Mouse (Mus musculus) retina, postnatal 7 days (tissue): ENCODE measurements around the gene Ogfod3.

ENCODE experiments used
- DNase-seq: peaks from one replicate; pipeline ENCODE4 v3.0.0-alpha.2; 2012; ENCODE audit warnings: low read depth, low spot score

Gene Ogfod3

DNA sequence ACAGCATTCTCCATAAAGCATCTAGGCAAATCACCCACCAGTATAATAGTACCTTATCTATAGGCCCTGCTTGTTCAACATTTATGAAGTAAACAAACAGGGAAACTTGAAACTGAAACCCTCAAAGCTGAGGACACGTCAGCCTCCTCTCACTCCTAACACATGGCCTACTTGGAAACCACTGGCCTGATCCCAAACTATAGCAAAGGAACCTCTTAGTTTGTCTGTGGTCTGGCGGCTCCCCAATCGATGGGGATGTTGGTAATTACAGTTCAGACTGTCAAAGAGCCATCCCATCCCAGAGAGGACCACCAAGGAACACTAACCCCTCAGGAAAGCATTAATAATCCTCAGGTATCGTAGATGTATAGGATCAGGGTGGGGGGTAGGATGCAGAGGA lies 4.7 kb downstream of the Ogfod3 start:
- no peak for DNase-seq

DNA sequence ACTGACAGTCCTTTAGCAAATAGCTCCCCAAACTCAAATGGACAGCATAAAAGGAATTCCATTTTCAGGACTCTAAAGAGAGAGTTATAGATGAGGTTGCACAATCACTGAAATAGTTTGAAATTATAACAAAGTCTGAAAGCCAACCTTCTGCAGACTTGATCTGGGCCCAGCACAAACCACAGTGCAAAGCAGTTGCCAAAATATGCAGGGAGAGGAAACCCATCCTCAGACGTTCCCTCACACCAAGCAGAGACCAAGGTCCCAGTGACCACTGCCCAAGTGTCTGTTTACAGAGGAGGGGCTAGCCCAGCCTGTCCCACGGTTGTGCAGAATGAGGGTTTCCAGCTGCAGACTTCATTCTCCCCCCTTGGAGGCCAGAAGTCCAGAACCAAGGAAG lies 5.9 kb downstream of the Ogfod3 start:
- no peak for DNase-seq

DNA sequence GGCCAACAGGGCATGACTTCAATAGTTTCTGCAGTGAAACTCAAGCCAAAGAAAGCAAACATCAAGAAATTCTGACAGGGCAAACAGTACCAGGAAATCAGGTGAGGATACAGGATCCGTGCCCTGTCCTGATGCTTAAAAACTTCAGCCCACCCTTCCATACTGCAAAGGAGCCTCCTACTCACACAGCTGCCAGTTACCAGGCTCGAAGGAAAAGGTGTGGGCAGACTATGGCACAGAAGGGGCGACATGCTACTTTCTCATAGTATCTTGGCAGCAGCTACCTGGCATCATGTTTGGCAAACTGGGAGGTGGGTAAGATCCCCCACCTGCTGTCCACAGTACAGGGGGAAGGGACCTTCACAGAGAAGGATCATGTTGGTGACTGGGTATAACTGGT lies 11.1 kb downstream of the Ogfod3 start:
- DNase-seq, result no peak

DNA sequence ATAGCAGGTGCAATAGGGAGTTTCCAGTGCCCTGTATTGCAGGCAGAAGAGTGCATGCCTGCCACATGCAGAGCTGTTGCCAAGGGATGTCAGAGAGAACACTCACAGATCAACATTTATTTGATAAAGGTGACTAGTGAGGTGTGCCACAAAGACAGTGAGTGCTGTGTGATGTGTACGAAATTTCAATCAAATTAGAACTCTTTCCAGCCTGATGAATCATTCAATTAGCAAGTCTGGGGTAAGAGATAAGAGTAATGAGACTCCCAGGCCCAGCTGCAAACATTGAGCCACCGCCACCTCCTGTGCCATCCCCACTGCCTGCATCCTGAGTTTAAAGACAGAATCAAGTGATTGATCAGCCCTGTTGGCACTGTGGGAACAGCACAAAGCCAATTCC lies 11.8 kb downstream of the Ogfod3 start:
- no peak for DNase-seq

DNA sequence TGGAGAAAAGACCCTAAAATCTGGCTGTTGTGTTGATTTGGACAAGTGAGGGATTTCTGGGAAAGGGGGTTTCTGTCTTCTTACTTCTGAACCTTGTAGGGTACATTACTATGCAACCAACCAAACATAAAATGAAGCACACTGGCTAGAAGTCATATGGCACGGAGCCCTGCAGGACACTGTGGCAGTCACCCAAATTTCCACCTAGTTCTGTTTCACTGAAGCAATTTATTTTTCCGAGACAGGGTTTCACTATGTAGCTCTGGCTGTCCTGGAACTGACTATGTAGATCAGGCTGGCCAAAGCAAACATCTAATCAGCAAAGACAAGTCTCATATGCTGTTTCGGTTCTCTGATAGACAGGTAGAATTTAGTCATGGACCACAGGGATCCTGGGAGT lies 14.8 kb downstream of the Ogfod3 start:
- DNase-seq, result no peak

DNA sequence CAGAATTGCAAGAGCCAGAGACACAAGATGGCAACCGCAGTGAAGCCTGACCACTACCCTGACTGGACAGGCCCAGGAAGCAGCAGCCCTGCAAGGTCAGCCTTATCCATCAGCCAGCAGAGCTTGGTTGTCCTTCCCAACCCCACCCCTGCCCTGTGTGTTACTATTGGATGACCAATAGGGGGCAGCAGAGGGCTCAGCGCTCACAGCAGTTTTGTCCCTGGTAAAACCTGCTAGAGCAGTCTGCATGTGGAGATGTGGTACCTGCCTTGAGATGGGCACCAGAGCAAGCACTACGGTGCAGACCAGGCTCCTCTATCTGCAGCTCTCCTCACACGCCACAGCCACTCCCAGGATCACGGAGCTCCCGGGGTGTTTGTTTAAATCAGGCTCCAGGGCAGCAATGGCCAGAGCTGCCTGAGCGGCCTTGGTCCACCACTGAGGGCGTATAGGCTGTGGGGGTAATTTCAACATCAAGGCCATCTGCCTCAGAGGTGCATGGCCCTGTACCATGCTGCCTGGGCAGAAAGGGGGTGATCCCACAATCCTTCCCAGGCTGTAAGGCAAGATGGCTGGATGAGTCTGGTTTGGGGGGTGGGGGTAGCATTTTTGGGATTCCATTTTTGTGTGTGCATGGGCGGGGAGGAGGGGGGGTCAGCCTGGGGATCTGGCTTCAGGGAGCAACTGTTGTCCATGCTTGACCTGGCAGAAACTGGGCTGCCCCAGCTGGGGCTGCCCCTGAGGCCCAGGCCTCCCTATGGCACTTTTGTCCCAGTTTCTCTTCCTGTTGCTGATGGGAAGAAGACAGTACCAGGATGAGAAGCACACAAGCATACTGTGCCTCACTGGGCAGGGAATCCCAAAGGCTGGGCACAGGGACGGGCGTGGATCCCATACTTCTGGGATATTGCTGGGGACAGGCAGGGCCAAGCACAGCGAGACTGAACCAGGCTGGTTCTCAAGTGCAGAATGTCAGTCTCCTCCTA lies 27.9 kb downstream of the Ogfod3 start:
- DNase-seq, result peak; percentile 54

DNA sequence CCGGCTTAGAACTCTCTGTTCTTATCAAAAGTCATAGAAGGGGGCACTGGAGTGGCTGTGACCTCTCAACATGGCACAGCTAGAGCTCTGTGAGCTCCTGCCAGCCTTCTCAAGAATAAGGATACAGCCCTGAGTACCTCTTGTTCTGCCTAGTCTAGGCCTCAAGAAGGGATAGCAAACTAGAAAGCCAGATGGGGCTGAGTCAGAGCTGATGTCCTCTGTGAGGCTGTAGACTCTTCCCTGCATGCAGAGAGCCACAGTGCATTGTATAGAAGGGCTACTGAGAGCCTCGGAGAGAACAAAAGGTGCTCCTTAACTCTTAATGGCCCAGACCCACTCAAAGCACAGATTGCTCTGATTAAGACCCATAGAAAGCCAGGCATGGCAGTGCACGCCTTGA lies 30.3 kb downstream of the Ogfod3 start:
- DNase-seq, result no peak

DNA sequence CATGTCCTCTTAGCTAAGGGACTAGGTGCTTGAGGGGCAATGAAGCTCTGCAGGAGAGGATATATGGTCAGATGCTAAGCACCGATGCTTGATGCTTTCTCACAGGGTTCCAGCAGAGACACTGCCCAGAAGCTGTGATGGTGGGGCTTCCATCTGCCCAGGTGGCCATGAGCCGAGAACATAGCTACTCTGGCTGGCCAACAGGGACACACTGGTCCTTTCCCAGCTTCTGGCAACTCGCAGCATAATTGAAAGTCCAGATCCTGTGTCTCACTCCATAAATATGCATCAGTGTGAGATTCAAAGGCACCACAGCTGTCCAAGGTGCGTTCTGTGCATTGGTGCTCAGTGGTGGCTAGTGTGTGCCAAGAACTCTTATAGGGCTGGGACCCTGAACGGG lies 31.3 kb downstream of the Ogfod3 start:
- DNase-seq, result no peak

DNA sequence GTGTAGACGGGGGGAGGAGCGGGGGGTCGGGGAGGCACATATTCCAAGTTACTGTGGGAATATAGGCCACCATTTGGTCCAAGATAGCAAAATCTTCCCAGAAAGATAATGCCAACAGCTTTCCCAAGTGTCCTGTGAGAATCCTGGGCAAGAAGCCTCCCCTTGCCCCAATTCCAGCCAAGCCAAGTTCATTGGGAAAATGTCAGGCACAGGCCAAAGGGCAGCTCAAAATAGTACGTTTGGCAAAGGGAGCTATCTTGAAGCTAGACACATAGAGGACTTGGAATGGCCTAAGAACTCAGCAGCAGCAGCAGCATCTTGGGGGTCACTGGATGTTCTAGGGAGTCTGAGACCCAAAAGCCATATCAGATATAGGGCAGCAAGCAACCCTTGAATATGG lies 40.8 kb downstream of the Ogfod3 start:
- DNase-seq, result no peak

DNA sequence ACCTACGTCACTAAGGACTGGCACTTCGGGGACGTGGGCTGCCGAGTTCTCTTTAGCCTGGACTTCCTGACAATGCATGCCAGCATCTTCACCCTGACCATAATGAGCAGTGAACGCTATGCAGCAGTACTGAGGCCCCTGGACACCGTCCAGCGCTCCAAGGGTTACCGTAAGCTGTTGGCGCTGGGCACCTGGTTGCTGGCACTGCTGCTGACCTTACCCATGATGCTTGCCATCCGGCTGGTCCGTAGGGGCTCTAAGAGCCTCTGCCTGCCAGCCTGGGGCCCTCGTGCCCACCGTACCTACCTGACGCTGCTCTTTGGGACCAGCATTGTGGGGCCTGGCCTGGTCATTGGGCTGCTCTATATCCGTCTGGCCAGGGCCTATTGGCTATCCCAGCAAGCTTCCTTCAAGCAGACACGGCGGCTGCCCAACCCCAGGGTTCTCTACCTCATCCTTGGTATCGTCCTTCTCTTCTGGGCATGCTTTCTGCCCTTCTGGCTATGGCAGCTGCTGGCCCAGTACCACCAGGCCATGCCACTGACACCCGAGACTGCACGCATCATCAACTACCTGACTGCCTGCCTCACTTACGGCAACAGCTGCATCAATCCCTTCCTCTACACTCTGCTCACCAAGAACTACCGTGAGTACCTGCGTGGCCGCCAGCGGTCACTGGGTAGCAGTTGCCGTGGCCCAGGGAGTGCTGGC lies 43.7 kb downstream of the Ogfod3 start:
- no peak for DNase-seq

DNA sequence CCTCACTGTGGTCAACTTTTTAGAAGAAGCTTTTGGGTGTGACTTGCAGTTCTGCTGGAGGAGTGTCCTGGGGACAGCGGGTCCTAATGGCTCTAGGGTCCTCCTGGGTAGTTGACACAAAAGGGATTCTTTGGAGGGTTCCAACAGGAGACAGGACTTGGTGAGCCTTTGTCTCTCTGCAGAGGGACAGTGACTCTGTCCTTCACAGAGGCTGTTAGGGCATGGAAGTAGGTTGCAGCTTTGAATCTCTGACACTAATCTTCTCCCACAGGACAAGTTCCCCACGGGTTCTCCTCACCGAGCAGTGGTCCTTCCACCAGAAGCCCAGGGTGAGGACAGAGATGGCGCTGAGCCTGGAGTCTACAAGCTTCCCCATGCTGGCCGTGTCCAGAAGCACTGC lies 44.5 kb downstream of the Ogfod3 start, which contains the start of gene Uts2r:
Gene Uts2r (plus strand): TSS at position 301 of the 400 bp plus-strand sequence.
- no peak for DNase-seq

DNA sequence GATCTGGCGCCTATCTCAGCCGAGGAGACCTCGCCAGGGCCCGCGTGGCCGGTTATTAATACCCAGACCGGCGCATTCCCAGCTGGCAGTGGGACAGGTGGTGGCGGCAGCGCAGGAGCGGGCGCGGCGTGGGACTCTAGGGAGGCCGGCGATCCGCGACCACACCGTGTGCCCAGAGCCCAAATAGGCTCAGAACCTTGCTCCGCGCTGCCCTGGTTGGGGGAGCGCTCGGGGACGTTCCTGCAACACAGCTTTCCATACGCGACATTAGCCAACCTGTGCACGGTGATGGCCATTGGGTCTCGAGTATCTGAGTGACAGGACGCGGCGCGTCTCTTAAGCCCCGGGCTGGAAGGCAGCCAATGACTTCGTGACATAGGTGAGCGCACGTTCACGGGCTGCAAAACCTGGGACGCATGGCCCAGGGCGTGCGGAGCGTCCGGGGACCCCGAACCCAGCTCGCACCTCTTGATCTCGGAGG lies 48.1 kb downstream of the Ogfod3 start:
- DNase-seq, result peak; percentile 43

DNA sequence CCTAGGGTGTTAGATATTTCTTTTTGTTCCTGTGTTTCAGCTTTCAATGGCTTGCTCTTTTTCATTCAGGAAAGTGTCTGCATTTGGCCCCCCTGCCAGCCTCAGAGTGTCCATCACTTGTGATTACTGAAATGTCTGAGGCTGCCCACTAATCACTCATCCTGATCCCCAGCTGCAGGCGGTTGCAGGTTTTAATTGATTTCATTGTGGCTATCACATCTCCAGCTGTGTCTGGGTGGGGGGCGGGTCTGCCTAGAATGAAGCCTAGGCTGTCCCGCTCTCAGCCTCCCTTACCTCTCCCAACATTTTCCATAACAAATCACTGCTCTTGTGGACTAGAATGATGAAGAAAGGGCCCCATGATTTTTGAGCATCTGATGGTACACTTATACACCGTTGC lies 50.3 kb downstream of the Ogfod3 start:
- DNase-seq, result no peak

DNA sequence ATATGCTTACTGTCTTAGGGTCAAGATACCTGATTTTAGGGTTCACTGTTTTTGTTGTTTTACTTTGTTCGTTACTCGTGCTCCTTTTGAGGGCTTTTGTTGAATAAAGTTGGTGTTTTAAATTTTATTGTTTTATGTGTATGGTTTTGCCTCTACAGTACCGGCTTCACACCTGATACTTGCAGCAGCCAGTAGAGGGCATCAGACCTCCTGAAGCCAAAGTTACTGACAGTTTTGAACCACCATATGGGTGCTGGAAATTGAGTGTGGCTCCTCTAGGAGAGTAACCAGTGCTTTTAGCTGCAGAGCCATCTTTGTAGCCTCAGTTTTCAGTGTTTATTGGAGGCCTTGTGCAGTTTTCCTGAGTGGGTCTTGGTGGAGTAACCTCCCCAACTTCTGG lies 56.3 kb downstream of the Ogfod3 start:
- DNase-seq, result no peak

DNA sequence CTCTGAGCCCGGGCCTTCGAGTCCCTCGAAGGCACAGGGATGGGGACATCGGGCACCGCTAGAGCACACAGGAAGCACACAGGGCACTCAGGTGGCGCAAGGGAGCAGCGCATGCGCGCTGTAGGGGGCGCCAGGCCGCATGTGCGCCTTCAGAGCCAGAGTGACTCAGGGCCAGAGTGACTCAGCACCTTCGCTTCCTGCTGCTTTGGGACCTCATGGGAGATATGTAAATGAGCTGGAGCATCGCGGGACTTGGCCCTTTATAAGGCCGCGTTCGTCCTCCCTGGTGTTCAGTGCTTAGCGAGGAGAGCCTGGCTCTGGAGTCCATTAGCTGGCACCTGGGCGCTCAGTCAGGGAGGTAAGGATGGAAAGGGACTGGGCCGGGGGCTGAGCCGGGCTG lies 58.6 kb downstream of the Ogfod3 start, which contains the start of gene Tex19.1:
Gene Tex19.1 (plus strand): TSS at position 279 of the 400 bp plus-strand sequence.
- no peak for DNase-seq

DNA sequence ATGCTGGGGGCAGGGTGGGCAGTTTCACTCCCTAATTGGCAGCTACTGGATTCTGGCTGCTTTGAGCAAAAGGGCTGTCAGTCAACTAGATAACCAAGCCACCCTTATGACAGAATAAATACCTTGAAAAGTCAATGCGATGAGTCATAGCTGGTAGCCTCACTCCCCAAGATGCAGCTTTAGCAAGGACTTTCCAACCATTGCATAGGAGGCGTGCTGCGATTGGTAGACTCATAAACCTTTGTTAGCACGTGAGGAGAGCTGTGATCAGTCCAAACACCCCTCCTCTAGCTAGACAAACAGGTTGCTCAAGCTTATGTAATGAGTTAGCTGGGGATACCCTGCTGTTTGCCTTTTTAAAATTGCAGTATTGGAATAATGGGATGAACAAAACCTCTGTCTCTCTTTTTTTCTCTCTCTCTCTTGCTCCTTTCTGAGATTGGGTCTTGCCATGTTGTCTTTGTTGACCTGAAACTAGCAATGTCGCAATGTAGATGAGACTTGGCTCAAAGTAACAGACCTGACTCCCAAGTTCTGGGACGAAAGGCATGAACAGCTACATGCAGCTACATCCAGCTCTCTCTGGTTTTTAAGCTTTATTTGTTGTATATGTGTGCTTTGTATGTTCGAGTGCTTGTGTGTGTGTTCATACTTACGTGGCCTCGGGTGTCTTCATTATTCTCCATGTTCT lies 61.0 kb downstream of the Ogfod3 start:
- DNase-seq, result no peak

DNA sequence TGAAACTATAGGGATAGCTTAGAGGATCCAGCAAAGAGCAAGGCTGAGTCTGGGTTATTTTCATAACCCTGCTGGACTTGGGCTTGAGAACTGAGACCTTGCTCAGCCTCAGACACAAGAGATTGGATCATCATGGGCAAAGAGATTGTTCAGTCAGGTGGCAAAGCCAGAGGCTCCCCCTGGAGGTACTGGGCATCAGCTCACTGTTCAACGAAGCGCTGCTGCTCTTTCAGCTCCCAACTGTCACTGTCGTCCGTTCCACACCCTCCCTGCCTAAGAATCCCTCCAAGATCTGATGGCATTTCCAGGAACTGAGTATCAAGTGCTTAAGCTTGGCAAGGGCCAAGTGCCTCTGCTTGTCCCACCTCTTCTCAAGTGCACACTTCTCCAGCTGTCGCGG lies 65.8 kb downstream of the Ogfod3 start:
- no peak for DNase-seq

DNA sequence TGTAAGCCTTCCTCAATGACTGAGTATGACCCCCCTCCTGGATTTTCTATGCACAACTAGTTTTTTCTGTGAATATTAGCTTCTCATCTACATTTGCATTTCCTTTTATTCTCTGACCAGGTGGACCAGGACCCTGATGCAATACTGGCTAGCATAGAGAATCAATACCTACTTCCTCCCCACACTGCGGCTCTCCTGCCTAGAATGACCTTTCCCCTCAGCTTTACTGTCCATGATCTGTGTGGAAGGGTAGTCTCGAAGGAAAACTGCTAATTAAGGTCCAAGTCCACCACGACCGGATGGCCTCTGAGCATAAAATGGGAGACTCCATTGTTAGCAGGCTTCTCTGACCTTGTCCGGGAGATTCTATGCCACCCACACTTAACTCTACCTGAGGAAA lies 66.8 kb downstream of the Ogfod3 start:
- DNase-seq, result no peak

DNA sequence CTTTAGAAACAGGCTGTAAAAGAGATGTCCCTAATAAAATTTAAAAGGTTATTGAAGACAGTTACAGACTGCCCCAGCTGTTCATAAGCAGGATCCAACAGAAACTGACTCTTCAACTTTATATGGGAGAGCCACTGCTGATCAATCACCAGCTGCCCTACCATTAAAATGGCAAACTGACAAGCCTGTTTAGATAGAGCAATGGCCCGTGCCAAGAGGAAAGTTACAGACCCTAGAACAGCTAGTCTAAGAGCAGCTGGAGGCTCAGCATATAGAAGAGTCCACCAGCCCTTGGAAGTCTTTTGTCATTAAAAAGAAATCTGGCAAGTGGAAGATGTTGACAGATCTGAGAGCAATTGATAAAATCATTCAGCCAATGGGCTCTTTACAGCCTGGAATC lies 69.9 kb downstream of the Ogfod3 start:
- no peak for DNase-seq

DNA sequence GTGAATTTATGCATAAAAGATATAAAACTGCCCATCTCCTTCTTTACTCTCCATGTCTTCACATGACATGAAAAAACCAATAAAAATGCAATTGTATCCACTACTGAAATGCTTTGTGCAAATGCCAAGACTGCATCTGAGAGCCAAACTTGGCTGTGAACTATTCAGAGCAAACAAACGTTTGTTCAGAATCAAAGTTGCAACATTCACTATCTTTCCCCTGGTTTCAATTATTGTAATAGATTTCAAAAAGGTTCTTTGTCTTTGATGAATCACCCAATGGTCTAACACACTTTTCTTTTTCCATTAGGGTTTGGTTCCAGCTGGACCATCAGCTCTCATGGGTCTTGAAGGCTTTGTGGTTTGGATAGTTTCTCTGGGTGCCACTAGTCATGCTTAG lies 74.9 kb downstream of the Ogfod3 start:
- no peak for DNase-seq
